Mouse (Mus musculus) spleen, adult 18-20 months (tissue): Measurements from ENCODE around the gene Tm9sf4.

Source experiments
- DNase-seq, 2 experiments: peaks; one replicate each; pipeline ENCODE4 v3.0.0; 2022; ENCODE audit warnings: mixed read lengths in 2 of 2

The Tm9sf4 gene

GRCm38 (mm10) chr2:153160844-153161683 is at the start of gene Tm9sf4:
Tm9sf4 (plus strand) TSS chr2:153161303.
- DNase-seq, result peak; percentile 76 to 91

GRCm38 (mm10) chr2:153115679-153116081 is 45.4 kb upstream of the Tm9sf4 start:
- DNase-seq, result no peak

GRCm38 (mm10) chr2:153117051-153117486 is 44.0 kb upstream of the Tm9sf4 start:
- DNase-seq, result peak; percentile 44 to 49

- no peak for DNase-seq
Measured at GRCm38 (mm10) chr2:153119488-153119887, 41.6 kb upstream of the Tm9sf4 start.

DNA sequence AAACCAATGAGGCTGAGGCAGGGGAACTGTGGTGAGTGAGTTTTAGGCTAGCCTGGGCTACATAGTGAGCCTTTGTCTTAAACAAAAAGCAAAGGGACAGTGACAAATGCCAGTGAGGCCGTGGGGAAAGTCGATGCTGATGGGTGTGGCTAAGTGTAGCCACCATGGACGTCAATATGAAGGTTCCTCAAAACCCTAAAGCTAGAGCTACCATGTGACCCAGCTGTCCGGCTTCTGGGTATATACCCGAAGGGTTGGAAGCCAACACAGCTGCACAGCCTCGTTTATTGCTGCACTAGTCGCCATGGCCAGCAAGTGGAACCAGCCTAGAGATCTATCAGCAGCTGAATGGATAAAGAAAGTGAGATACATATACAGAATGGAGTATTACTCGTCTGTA is 41.0 kb upstream of the Tm9sf4 start:
- peak in 1 of 2 experiments; percentile 38 for DNase-seq

- peak; percentile 59 to 68 for DNase-seq
Measured at GRCm38 (mm10) chr2:153121821-153122615, 39.1 kb upstream of the Tm9sf4 start.

DNA sequence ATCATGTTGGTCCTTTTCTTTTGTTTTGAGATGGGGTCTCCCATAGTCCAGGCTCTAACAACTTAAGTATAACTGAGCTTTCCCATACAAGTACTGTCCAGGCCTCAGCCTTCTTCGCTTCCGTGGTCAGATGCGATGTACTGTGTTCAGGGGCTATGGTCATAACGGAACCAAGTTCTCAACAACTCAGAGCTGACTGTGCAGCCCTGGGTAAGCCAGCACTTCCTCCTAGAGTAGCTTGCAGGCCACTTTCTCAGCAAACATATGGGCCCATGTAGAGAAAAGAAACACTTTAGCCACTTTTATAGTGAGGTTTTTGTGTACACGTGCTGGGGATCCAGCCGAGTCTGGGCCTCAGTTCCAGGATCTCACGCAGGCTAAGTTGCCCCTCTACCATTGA is 38.4 kb upstream of the Tm9sf4 start:
- DNase-seq, result peak in 1 of 2 experiments; percentile 26

DNA sequence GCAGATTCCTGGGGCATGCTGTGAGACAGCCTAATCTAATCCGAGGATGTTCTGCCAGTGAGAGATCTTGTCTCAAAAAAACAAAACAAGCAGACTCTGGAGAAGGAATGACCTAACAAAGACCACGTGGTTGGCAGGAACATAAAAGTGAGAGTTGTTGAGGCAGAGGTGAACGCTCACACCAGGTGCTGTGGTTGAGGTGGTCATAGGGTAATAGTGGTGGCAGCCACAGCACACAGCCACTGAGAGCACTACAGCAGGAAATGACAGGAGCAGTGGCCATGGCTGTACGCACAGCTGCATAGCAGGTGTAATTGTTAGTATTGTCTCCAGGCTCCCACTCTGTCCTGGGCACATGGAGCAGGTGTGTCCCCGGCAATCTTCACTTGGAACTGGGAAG is 35.2 kb upstream of the Tm9sf4 start:
- no peak for DNase-seq

DNA sequence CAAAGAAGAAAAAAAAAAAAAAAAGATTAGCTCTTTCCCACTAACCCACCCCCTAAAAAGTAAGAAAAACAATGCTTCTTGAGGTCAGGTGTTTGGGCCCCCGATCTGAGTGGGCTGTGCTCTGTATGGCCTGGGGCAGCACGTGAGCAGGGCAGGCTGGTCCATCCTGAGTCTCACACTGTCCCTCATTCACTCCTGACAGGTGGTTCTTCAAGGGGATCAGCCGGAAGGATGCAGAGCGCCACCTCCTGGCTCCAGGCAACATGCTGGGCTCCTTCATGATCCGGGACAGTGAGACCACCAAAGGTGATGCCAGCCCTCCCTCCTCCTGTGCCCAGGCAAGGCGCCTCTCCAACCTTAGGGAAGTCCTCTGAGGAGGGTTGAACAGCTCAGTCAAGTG is 30.1 kb upstream of the Tm9sf4 start:
- peak; percentile 39 to 63 for DNase-seq

DNA sequence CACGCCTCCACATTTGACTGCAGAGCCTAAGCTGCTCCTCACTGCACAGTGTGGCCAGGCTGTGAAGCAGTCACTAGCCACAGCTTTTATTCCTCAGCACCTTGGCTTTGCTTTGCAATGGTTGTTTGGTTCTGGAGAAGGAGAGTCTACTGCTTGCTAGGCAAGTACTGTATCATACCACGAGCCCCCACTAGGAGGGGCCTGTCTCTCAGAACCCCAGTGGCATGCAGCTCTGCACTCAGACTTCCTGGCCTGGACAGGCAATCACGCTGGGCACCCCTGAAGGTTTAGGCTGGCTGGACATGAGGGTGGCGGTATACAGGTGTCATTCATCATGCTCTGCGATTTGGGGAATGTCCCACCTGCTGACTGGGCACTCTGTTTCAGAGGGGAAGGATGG is 26.9 kb upstream of the Tm9sf4 start:
- no peak for DNase-seq

DNA sequence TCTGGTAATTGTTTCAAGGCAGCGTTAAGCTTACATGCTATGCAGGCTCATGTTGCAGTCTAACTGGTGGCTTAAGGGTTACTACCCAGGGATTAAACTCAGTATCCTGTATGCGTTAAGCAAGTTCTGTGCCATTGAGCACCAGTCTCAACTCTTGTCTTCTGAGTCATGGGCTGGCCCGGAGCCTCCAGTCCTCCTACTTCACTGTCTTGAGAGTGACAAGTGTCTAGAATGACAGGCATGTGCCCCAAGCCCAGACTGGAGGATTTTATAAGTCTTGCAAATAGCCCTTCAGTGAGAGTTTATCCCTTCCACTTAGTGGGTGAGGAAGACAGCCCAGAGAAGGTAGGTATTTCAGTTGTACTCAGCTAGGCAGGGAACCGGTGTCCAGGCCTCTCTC is 24.9 kb upstream of the Tm9sf4 start:
- no peak for DNase-seq

DNA sequence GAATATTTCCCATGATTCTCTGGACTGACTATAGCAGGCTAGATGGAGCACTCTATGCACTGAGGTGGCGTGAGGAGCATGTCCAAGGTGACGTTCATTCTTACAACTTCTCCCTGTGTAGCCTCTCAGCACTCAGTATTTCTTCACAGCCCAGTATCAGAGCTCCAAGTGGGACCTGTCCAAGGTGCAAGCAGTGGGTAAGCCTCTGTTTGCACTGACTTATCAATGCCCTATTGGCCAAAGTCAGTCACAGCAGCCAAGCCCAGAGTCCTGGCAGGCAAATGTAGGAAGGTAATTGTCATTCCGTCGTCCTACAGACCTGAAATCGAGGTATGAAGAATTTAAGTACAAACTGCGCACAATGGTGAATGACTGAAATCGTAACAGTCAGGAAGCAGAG is 21.9 kb upstream of the Tm9sf4 start:
- no peak for DNase-seq

DNA sequence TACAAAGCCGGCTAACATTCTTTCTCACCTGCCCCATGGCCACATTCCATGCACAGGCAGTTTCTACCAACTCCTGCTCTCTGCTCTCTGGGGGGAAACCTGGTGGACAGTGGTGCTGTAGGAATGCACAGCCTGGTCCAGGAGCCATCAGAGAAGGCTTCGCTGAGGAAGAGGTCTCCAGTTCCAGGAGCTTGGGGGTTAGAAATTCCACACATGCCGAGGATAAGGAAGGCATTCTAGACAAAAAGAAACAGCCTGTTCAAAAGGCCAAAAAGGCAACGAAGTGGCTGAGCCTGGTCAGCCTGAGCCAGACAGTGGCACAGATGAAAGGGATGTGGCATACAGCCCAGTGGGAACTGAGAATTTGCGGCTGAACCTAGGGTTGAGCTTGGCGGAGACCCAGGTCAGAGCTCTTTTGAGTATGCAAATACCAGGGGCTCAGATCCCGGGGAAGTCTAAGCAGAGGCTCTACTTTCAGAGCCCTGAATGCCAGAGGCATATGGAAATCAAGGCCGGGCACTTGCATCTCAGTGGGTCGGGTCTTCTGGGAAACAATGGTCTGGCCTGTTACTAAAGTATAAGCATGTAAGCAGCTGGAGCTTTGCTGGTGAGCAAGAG is 21.0 kb upstream of the Tm9sf4 start:
- peak; percentile 46 to 47 for DNase-seq

DNA sequence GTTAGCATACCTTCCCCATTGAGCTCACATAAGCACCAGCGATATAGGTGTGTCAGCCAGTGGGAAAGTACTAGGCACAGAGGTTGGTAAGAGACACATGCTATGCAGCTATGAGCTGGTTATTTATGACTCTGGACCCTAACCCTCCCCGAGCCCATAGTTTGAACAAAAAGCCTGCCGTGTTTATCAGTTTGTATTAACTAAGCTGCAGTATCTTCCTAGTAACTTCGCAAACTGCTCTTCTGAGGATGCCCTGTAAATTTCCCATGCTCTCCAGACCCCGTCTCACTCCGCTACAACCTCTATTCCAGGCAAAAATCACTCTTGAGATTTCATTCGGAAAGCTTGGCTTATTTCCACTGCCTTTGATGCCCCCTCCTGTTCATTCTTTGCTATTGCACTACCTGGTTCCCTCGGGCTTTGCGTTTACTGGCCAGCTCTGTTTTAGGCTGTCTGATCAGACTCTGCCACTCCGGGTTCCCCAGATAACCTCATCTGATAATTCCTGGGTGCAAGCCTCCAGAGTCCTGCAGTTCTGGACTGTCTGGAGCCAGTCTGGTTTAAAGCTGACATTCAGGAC is 18.4 kb upstream of the Tm9sf4 start:
- peak in 1 of 2 experiments; percentile 45 for DNase-seq

DNA sequence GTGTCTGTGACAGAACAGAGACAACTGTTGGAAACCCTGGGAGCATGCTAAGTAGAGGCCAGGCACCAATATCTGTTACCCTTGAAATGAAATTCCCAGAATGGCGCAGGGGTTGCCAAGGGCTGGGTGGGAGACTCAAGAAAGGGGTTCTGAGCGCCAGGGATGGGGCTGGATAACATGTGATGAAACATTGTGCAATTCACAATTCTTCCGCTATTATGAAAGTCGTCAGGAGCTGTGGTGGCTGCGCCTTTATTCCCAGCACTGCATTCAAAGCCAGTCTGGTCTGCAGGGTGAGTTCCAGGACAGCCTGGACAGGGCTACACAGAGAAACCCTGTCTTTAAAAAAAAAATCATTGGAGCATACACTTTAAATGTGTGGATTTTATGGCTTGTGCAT is 15.8 kb upstream of the Tm9sf4 start:
- DNase-seq, result no peak

DNA sequence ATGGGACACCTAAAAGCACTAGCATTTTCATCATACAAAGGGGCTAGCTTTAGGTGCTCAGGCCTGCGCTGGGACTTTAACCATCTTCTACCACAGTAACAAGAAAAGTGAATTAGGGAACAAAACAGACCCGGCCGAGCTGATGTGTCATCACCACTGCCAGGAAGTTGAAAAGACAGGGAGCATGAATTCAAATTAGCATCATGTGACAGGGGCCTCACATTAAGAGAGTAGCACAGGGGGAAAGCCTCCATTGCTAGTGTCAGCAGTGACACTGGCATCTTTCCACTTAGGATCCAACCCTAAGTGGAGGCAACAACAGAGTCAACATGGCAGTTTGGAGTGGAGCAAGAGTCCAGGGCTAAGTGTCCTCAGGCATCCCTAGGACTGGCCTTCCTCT is 13.9 kb upstream of the Tm9sf4 start:
- DNase-seq, result no peak

GRCm38 (mm10) chr2:153147715-153148114 is 13.4 kb upstream of the Tm9sf4 start:
- peak; percentile 44 to 67 for DNase-seq

- DNase-seq, result no peak
Measured at GRCm38 (mm10) chr2:153149742-153150141, 11.4 kb upstream of the Tm9sf4 start.

DNA sequence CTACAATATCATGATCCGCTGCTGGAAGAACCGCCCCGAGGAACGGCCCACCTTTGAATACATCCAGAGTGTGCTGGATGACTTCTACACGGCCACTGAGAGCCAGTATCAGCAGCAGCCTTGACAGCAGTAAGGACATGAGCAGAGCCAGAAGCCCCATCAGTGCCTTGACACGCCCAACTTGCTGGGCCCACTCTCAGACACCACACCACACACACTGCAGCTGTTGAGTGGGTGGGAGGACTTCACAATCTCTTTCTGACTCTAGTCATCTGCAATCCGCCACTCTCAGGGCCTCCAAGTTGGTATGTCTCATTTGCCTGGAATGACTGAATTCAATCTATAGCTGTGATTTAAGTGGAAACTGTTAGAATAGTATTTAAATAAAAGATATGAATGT is 10.1 kb upstream of the Tm9sf4 start:
- DNase-seq, result no peak

- DNase-seq, result no peak
Measured at GRCm38 (mm10) chr2:153151926-153152665, 9.0 kb upstream of the Tm9sf4 start.

DNA sequence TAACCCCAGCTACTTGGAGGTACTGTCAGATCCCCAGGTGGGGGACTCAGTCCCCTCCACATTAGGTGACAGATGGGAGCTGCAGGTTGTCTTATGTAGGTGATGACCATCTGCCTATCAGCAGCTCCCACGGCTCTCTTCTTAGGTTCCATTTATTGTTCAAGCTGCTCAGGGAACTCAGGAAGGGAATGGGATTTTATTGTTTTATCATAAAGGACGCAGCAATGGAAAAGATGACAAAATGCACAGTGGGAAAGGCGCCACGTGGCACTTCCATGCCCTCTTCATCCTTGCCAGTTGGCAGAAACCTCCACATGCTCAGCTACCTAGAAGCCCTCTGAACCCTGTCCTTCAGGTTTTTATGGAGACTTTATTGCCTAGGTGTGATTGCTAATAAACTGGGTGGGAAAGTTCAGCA is 8.1 kb upstream of the Tm9sf4 start:
- no peak for DNase-seq

- no peak for DNase-seq
Measured at GRCm38 (mm10) chr2:153157270-153157669, 3.8 kb upstream of the Tm9sf4 start.
